Mouse (Mus musculus) midbrain, embryonic 11.5 days (tissue): ENCODE results near the gene Dgki. TPM values are rescaled to one million over a fixed set of nuclear protein-coding genes. Genes with fewer than 3 reads are reported as not detected.

ENCODE experiments used
- ATAC-seq: fragments of 200-750 bp; cut with Nextera tagmentation; 2 replicates; pipeline ENCODE4 v1.8.0; 2017; ENCODE audit warnings: moderate TSS enrichment, moderate library complexity; ENCODE audit not compliant: low FRiP score
- DNase-seq: peaks from one replicate; pipeline ENCODE4 v3.0.0; 2015; ENCODE audit warnings: low spot score; ENCODE audit errors: missing footprints
- H3K27ac ChIP-seq: fragments of 300-500 bp; sonication (generic); 2 replicates; pipeline ENCODE4 v1.5.1; 2014; ENCODE audit warnings: low read depth, low read length
- H3K27me3 ChIP-seq: fragments of 300-500 bp; sonication (generic); 2 replicates; pipeline ENCODE4 v1.6.1; 2014; ENCODE audit warnings: mild to moderate bottlenecking, low read length, moderate library complexity, mixed read lengths; ENCODE audit not compliant: control insufficient read depth, insufficient read depth
- H3K36me3 ChIP-seq: fragments of 300-500 bp; sonication (generic); 2 replicates; pipeline ENCODE4 v1.6.1; 2014; ENCODE audit warnings: mild to moderate bottlenecking, low read length, moderate library complexity, mixed read lengths; ENCODE audit not compliant: control insufficient read depth, insufficient read depth
- H3K4me1 ChIP-seq: fragments of 300-500 bp; sonication (generic); 2 replicates; pipeline ENCODE4 v1.6.1; 2014; ENCODE audit warnings: low read length; ENCODE audit not compliant: control insufficient read depth, insufficient read depth
- H3K4me2 ChIP-seq: fragments of 300-500 bp; sonication (generic); 2 replicates; pipeline ENCODE4 v1.6.1; 2014; ENCODE audit warnings: mild to moderate bottlenecking, moderate library complexity
- H3K4me3 ChIP-seq: fragments of 300-500 bp; sonication (generic); 2 replicates; pipeline ENCODE4 v1.5.1; 2014; ENCODE audit warnings: low read depth, low read length
- H3K9ac ChIP-seq: fragments of 300-500 bp; sonication (generic); 2 replicates; pipeline ENCODE4 v1.6.1; 2014; ENCODE audit warnings: low read length
- H3K9me3 ChIP-seq: fragments of 300-500 bp; sonication (generic); 2 replicates; pipeline ENCODE4 v1.6.1; 2016; ENCODE audit warnings: low read length; ENCODE audit not compliant: control insufficient read depth
- WGBS: fragments of 180-500 bp; shearing (Covaris S2); extraction: QIAGEN DNeasy Blood & Tissue Kit; methylation state at CpG from one replicate; pipeline ENCODE4 v1.1.7; 2014; 5-methylcytosine and 5-hydroxymethylcytosine counted together
- polyA plus RNA-seq: library from polyadenylated mRNA; unstranded; fragments of >200 nt; fragmentation: Nextera tagmentation; extraction: Ambion mirVana; gene quantifications from 2 replicates; pipeline ENCODE4 v1.2.1, GENCODE M21; 2014

The Dgki gene
- polyA plus RNA-seq, 1 experiment from 2014 or later: 2.1 TPM

- 77% methylated on average over 3 of the region's 3 CpGs for WGBS
- Histone ChIP-seq H3K4me2 (no peak overlapping the region), H3K27me3 (no peaks in the 10 kb centered on the region), H3K4me3 (no peak overlapping the region), H3K27ac (no peak overlapping the region), H3K4me1 (no peaks in the 10 kb centered on the region), H3K9ac (no peak overlapping the region), H3K9me3 (no peaks in the 10 kb centered on the region), H3K36me3 (no peaks in the 10 kb centered on the region)
- DNase-seq (no peak), ATAC-seq (no peak)
These were observed 309.8 kb downstream of the Dgki start for GRCm38 (mm10) chr6:36990186-36990585.

DNA sequence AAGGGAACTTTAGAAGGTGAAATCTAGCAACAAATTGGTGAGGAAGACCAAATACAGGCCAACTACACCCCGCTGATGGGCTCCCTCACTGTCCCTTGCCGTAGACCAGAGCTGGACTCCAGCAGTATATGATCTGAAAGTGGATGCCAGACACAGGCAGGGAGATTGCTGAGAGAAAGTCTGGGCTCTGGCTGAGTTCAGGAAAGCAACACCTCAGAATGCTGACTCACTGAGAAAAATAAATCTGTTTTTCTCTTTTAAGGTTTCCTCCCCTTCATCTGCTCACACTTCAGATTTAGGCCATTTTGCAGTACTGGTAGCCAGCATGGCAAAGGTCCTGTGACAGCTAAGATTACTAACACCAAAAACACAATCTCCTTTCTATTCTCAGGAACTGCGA, 311.2 kb downstream of the Dgki start:
- no peak for ATAC-seq
- Histone ChIP-seq H3K9ac (no peak overlapping the region), H3K4me2 (no peak overlapping the region), H3K27me3 (no peaks in the 10 kb centered on the region), H3K27ac (no peak overlapping the region), H3K9me3 (no peaks in the 10 kb centered on the region), H3K4me3 (no peak overlapping the region), H3K36me3 (no peaks in the 10 kb centered on the region), H3K4me1 (no peaks in the 10 kb centered on the region)
- WGBS: 97% methylated on average over 3 of the region's 3 CpGs
- DNase-seq: no peak

DNA sequence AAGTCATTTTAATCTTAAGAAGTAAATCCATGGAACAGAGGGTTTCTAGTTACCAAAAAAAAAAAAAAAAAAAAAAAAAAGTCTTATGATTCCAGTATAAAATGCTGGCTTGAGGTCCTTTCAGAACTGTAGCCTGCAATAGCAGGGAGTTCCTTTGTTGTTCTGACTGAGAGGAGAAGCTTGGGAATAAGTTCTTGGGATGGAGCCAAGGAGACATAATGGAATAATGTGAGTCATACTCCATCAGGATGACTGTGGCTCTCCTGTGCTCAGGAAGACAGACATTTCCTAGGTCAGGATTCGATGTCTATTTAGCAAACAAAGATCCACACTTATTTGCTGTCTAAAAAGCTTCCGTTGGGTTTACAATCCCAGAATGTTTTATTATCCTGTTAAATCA, 318.3 kb downstream of the Dgki start:
- DNase-seq (no peak), ATAC-seq (no peak)
- H3K9me3 ChIP-seq: no peaks in the 10 kb centered on the region
- WGBS: 88% methylated on average over 2 of the region's 2 CpGs
- no peak overlapping the region for H3K4me2 ChIP-seq
- H3K4me1 ChIP-seq: no peaks in the 10 kb centered on the region
- no peaks in the 10 kb centered on the region for H3K36me3 ChIP-seq
- no peak overlapping the region for H3K4me3 ChIP-seq
- H3K27me3 ChIP-seq: no peaks in the 10 kb centered on the region
- no peak overlapping the region for H3K27ac ChIP-seq
- H3K9ac ChIP-seq: no peak overlapping the region

DNA sequence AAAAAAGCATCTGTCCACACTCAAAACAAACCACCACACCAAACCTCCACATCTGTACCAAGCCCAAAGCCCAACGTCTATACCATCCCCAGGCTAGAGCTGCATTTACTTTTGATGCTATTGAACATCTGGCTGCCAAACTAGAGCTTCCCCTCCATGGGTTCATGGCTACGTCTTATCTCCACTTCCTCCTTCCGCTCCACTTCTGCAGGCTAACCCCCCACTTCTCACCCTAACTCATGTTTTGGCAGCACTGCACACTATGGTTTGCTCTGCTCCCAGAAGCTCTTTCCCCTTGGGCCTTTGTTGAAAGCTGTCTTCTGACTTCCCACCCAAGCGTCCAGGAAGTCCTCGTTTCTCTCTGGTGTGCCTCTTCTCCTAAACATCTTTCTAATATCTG, 319.5 kb downstream of the Dgki start:
- DNase-seq: no peak
- no peaks in the 10 kb centered on the region for H3K27me3 ChIP-seq
- no peak overlapping the region for H3K4me2 ChIP-seq
- no peak for ATAC-seq
- no peak overlapping the region for H3K9ac ChIP-seq
- H3K4me1 ChIP-seq: no peaks in the 10 kb centered on the region
- no peaks in the 10 kb centered on the region for H3K36me3 ChIP-seq
- H3K9me3 ChIP-seq: no peaks in the 10 kb centered on the region
- WGBS: 93% methylated on average over 5 of the region's 5 CpGs
- H3K4me3 ChIP-seq: no peak overlapping the region
- H3K27ac ChIP-seq: no peak overlapping the region

- no peak overlapping the region for H3K9ac ChIP-seq
These were observed 321.8 kb downstream of the Dgki start for GRCm38 (mm10) chr6:36978176-36978575.

DNA sequence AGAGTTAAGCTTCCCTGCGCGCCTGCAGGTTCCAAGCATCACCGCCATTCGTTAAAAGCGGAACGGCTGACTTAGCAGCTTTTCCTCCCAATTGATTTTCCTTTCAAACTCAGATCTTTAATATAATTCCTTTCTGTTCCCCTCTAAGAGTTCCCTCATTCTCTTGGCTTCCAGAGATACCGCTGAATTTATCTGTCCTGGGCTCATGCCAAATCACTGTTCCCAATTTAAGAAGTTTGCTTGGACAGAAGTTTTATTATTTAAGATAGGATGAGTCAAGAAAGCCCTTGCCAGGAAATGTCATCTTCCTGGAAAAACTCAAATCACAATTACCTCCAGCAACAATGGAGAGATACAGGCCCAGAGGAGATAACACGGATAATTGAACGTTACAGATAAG, 326.9 kb downstream of the Dgki start:
- no peak overlapping the region for H3K4me2 ChIP-seq
- no peak for ATAC-seq
- 49% methylated on average over 9 of the region's 9 CpGs for WGBS
- H3K9ac ChIP-seq: no peak overlapping the region
- H3K36me3 ChIP-seq: no peaks in the 10 kb centered on the region
- H3K4me3 ChIP-seq: no peak overlapping the region
- DNase-seq: no peak
- no peaks in the 10 kb centered on the region for H3K27me3 ChIP-seq
- no peaks in the 10 kb centered on the region for H3K9me3 ChIP-seq
- no peaks in the 10 kb centered on the region for H3K4me1 ChIP-seq
- no peak overlapping the region for H3K27ac ChIP-seq

More at GRCm38 (mm10) chr6:36978176-36978575, 321.8 kb downstream of the Dgki start:
- Histone ChIP-seq H3K27ac (no peak overlapping the region), H3K4me1 (no peaks in the 10 kb centered on the region), H3K9me3 (no peaks in the 10 kb centered on the region), H3K36me3 (no peaks in the 10 kb centered on the region), H3K27me3 (no peaks in the 10 kb centered on the region), H3K4me3 (no peak overlapping the region), H3K4me2 (no peak overlapping the region)
- 90% methylated on average over 1 of the region's 1 CpGs for WGBS
- ATAC-seq (no peak), DNase-seq (no peak)

GRCm38 (mm10) chr6:36972494-36972893, 327.5 kb downstream of the Dgki start:
- no peak for ATAC-seq
- 76% methylated on average over 1 of the region's 1 CpGs for WGBS
- no peaks in the 10 kb centered on the region for H3K9me3 ChIP-seq
- no peak overlapping the region for H3K4me2 ChIP-seq
- H3K4me1 ChIP-seq: no peaks in the 10 kb centered on the region
- DNase-seq: no peak
- no peaks in the 10 kb centered on the region for H3K27me3 ChIP-seq
- H3K4me3 ChIP-seq: no peak overlapping the region
- no peak overlapping the region for H3K27ac ChIP-seq
- no peaks in the 10 kb centered on the region for H3K36me3 ChIP-seq
- H3K9ac ChIP-seq: no peak overlapping the region

- H3K36me3 ChIP-seq: no peaks in the 10 kb centered on the region
- no peak overlapping the region for H3K4me3 ChIP-seq
- no peak overlapping the region for H3K4me2 ChIP-seq
- H3K27ac ChIP-seq: no peak overlapping the region
- no peak for DNase-seq
- no peaks in the 10 kb centered on the region for H3K9me3 ChIP-seq
- no peaks in the 10 kb centered on the region for H3K4me1 ChIP-seq
- ATAC-seq: no peak
- H3K27me3 ChIP-seq: no peaks in the 10 kb centered on the region
- WGBS: 88% methylated on average over 5 of the region's 5 CpGs
- no peak overlapping the region for H3K9ac ChIP-seq
These were observed 330.6 kb downstream of the Dgki start for GRCm38 (mm10) chr6:36969249-36969885.

- DNase-seq: no peak
- Histone ChIP-seq H3K4me1 (no peaks in the 10 kb centered on the region), H3K27ac (no peak overlapping the region), H3K4me2 (no peak overlapping the region), H3K9me3 (no peaks in the 10 kb centered on the region), H3K9ac (no peak overlapping the region), H3K4me3 (no peak overlapping the region), H3K36me3 (no peaks in the 10 kb centered on the region), H3K27me3 (no peaks in the 10 kb centered on the region)
- ATAC-seq: no peak
- 88% methylated on average over 4 of the region's 4 CpGs for WGBS
These were observed 339.3 kb downstream of the Dgki start for GRCm38 (mm10) chr6:36960658-36961057.
